Mouse (Mus musculus) heart, embryonic 14.5 days (tissue): ENCODE measurements around the gene Gm10282. TPM values are rescaled to one million over a fixed set of nuclear protein-coding genes. Genes with fewer than 3 reads are reported as not detected.

Source experiments
- ATAC-seq: fragments of 200-750 bp; cut with Nextera tagmentation; 2 replicates; pipeline ENCODE4 v1.8.0; 2017; ENCODE audit warnings: low read depth, moderate TSS enrichment; ENCODE audit not compliant: insufficient number of reproducible peaks, insufficient read depth, low FRiP score
- H3K27ac ChIP-seq, 2 experiments: fragments of 200-500 bp in 1 of 2; fragments of 300-500 bp in 1 of 2; sonication (generic) in 1 of 2; replicated peaks in 1 of 2; 2 replicates each; pipeline ENCODE4 v1.5.1; 2012 to 2014; ENCODE audit warnings: low read depth in 2 of 2, low read length in 2 of 2, control low read depth in 1 of 2, mild to moderate bottlenecking in 1 of 2, mixed read lengths in 1 of 2; ENCODE audit not compliant: control insufficient read depth in 1 of 2, insufficient read depth in 1 of 2
- H3K27me3 ChIP-seq: fragments of 300-500 bp; sonication (generic); 2 replicates; pipeline ENCODE4 v1.6.1; 2014; ENCODE audit warnings: mild to moderate bottlenecking, low read length, control low read depth; ENCODE audit not compliant: control insufficient read depth, insufficient read depth
- H3K36me3 ChIP-seq: fragments of 300-500 bp; sonication (generic); 2 replicates; pipeline ENCODE4 v1.6.1; 2014; ENCODE audit warnings: mild to moderate bottlenecking, control low read depth, low read length, mixed read lengths; ENCODE audit not compliant: control insufficient read depth, insufficient read depth
- H3K4me1 ChIP-seq, 2 experiments: fragments of 200-500 bp in 1 of 2; fragments of 300-500 bp in 1 of 2; sonication (generic) in 1 of 2; 2 replicates each; pipeline ENCODE4 v1.6.1; 2012 to 2014; ENCODE audit warnings: low read length in 2 of 2, control low read depth in 1 of 2, mixed read lengths in 1 of 2; ENCODE audit not compliant: control insufficient read depth in 2 of 2, insufficient read depth in 2 of 2
- H3K4me2 ChIP-seq: fragments of 300-500 bp; sonication (generic); 2 replicates; pipeline ENCODE4 v1.6.1; 2014; ENCODE audit warnings: mild to moderate bottlenecking, low read length
- H3K4me3 ChIP-seq, 2 experiments: fragments of 200-500 bp in 1 of 2; fragments of 300-500 bp in 1 of 2; sonication (generic) in 1 of 2; 2 replicates each; pipeline ENCODE4 v1.5.1; 2012 to 2014; ENCODE audit warnings: low read length in 2 of 2, mild to moderate bottlenecking in 2 of 2, control low read depth in 1 of 2, low read depth in 1 of 2, moderate library complexity in 1 of 2; ENCODE audit not compliant: control insufficient read depth in 1 of 2, insufficient read depth in 1 of 2
- H3K9ac ChIP-seq: fragments of 300-500 bp; sonication (generic); 2 replicates; pipeline ENCODE4 v1.6.1; 2014; ENCODE audit warnings: mild to moderate bottlenecking, low read length
- H3K9me3 ChIP-seq: fragments of 300-500 bp; sonication (generic); 2 replicates; pipeline ENCODE4 v1.6.1; 2016; ENCODE audit warnings: low read length, control low read depth; ENCODE audit not compliant: control insufficient read depth
- WGBS: fragments of 180-500 bp; shearing (Covaris S2); extraction: QIAGEN DNeasy Blood & Tissue Kit; methylation state at CpG from one replicate; pipeline ENCODE4 v1.1.7; 2014; 5-methylcytosine and 5-hydroxymethylcytosine counted together
- polyA plus RNA-seq: library from polyadenylated mRNA; unstranded; fragments of >200 nt; fragmentation: Nextera tagmentation; extraction: Ambion mirVana; gene quantifications from 2 replicates; pipeline ENCODE4 v1.2.1, GENCODE M21; 2014

Gm10282 gene
- polyA plus RNA-seq, 1 experiment from 2014 or later, result 18.1 TPM

DNA sequence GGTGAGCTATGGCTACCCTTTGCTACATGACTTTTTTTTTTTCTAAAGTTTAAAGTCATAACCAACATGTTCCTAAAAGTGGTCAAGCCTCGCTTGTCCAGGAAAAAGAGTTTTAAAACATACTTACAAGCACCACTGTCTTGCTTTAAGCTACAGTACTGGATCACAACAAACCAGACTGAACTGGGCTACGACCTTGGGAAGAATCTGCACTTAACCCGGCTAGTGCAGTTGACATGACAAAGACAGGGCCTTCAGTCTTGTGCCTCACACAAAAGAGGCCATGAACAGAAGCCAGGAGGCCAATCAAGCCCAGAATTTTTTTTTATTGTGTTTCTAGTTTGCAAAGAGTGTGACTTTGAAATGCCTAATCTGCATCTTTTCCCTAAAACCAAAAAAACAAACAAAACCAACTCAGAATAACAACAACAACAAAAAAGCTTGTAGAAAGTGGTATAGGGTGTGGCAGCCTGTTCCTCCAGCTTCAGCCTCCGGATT, 29.1 kb upstream of the Gm10282 start:
- ATAC-seq, result no peak
- Histone ChIP-seq H3K4me2 (no peak overlapping the region), H3K4me3 (no peak overlapping the region), H3K9ac (no peak overlapping the region), H3K27me3 (no peaks in the 10 kb centered on the region), H3K4me1 (peaks cover 3% of the 10 kb centered on the region in 2 experiments; a peak in 3 of 4 replicates), H3K9me3 (no peaks in the 10 kb centered on the region), H3K27ac (no peak overlapping the region), H3K36me3 (peaks cover 35% of the 10 kb centered on the region)
- WGBS, result 70% methylated on average over 4 of the region's 4 CpGs

DNA sequence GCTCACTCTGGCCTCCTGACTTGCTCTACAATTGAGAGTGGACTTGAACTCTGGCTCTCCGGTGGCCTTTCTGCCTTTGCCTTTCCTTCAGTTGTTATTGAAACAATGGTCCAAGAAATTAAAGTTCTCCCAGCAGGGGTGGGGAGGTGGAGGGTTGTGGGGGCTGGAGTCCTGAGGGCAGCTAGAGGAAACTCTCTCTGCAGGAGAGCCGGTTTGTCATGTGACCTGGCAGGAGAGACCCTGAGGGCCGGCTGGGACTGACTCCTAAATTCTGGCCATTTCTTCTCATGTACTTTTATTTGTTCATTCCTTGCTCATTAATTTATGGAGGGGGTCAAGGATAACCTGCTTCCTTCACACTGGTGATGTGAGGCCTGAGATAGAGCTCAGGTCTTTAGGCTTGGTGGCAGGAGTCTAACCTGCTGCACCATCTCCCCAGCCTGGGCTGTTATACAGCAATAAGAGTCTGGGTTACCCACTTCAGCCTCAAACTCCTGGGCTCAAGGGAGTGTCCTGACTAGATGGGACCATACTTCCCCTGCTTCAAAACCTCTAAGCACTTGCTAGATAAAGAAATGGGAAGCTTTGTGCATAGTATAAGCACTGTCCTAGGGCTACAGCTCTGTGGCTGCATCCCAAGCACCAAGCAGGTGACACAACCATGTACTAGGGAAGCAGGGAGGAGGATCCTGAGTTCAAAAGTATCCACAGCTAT, 28.5 kb upstream of the Gm10282 start:
- no peak overlapping the region for H3K4me2 ChIP-seq
- no peak for ATAC-seq
- no peak overlapping the region for H3K4me3 ChIP-seq
- 49% methylated on average over 3 of the region's 3 CpGs for WGBS
- no peaks in the 10 kb centered on the region for H3K27me3 ChIP-seq
- H3K4me1 ChIP-seq, result peaks cover 3% of the 10 kb centered on the region in 2 experiments; a peak in 3 of 4 replicates
- peaks cover 29% of the 10 kb centered on the region for H3K36me3 ChIP-seq
- H3K9me3 ChIP-seq, result no peaks in the 10 kb centered on the region
- no peak overlapping the region for H3K9ac ChIP-seq
- H3K27ac ChIP-seq, result no peak overlapping the region

DNA sequence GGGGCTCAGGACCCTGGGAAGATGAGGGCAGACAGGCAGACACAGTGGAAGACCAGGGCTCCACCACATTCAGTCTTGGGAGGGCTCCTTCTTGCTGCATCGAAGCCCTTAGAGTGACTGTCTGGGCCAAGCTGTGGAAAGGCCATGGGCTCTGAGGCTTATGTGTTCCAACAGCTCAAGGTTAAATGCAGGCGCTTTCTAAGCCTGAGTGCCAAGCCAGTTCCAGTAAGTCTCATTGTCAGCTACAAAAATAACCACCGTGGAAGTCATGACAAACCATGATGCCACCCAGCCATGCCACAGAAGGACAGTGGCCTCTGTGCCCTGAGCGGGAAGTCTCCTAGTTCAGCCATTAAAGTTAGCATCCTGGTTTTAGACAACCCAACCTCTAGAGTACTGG, 26.6 kb upstream of the Gm10282 start:
- Histone ChIP-seq H3K27me3 (no peaks in the 10 kb centered on the region), H3K9me3 (no peaks in the 10 kb centered on the region), H3K4me1 (peaks cover 3% of the 10 kb centered on the region in 2 experiments; a peak in 3 of 4 replicates), H3K27ac (peak overlapping the region in 1 of 2 experiments; percentile 11; a peak in 1 of 4 replicates), H3K9ac (no peak overlapping the region), H3K4me3 (no peak overlapping the region), H3K4me2 (no peak overlapping the region), H3K36me3 (peaks cover 16% of the 10 kb centered on the region; the same call in 1 of the 2 replicates)
- no peak for ATAC-seq
- 64% methylated on average over 4 of the region's 4 CpGs for WGBS

DNA sequence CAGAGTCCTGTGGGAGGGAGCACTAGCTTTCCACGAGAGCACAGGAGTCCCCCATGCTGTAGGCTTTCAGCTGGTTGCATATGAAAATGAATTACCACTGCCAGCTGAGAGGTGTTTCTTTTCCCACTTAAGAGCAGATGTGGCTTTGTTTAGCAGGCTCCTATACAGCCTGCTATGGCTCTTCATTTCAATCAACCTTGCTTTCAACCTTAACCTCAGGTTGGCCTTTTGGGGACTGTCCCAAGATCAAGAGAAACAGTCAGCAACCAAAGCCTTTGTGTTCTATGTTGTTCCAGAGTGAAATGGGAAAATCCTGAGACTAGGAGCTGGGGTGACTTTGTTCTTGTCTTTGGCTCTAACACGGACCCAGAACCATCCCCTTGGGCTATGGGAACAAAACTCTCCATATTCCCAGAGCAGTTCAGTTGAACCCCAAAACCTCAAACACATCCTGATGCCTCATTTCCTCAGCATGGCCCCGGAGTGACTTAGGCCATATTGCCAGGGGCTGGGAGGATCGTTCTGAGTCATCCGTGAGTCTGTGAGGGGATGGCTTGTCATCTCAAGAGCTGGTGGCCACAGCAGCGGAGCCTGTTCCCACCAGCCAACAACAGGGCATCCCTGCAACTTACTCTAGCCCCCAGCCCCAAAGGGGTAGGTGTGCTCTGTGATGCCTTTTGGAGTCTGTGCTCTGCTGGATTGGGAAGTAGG, 25.9 kb upstream of the Gm10282 start:
- Histone ChIP-seq H3K27ac (peak overlapping the region in 1 of 2 experiments; percentile 11; a peak in 1 of 4 replicates), H3K9ac (no peak overlapping the region), H3K36me3 (peaks cover 11% of the 10 kb centered on the region; the same call in 1 of the 2 replicates), H3K4me2 (no peak overlapping the region), H3K4me1 (peaks cover 3% of the 10 kb centered on the region in 2 experiments), H3K27me3 (no peaks in the 10 kb centered on the region), H3K9me3 (no peaks in the 10 kb centered on the region), H3K4me3 (no peak overlapping the region)
- 75% methylated on average over 6 of the region's 6 CpGs for WGBS
- ATAC-seq, result no peak

DNA sequence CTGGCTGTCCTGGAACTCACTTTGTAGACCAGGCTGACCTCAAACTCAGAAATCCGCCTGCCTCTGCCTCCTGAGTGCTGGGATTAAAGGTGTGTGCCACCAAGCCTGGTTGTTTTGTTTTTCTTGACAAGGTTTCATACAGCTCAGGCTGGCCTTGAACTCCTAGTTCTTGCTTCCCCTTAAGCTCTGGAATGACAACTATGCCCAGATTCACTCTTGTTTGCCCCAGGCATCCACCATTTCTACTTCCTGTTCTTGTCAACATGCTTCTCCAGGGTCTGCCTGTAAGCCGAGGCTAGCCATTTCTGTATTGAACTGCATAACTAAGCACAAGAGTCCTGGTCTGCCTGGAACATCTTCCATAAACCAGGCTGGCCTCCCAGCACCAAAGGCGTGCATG, 24.1 kb upstream of the Gm10282 start:
- Histone ChIP-seq H3K4me1 (peaks cover 3% of the 10 kb centered on the region in 2 experiments), H3K4me2 (no peak overlapping the region), H3K9me3 (no peaks in the 10 kb centered on the region), H3K4me3 (no peak overlapping the region), H3K9ac (no peak overlapping the region), H3K27ac (no peak overlapping the region), H3K27me3 (no peaks in the 10 kb centered on the region), H3K36me3 (no peaks in the 10 kb centered on the region)
- no peak for ATAC-seq
- 70% methylated on average over 3 of the region's 3 CpGs for WGBS

DNA sequence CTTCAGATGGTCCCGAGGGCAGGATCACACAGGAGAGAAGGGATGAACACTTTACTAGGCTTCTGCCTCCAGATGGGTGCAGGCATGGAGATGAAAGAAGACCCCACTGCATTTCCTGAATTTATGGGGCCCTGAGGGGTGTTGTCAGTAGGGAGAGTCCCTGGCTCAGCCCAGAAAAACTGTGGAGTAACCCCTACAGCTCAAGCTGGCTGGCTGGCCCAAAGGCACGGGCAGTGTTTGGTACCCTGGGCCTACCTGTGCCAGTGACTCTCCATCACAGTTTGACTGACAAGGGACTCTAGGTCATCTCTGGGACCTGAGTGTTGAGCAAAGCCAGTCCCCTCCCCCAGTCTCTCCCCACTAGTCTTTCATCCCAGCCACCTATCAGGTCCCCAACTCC, 19.6 kb upstream of the Gm10282 start:
- Histone ChIP-seq H3K4me1 (peaks cover 15 to 27% of the 10 kb centered on the region in 2 experiments), H3K36me3 (peaks cover 19% of the 10 kb centered on the region), H3K9ac (no peak overlapping the region), H3K27ac (no peak overlapping the region), H3K27me3 (no peaks in the 10 kb centered on the region), H3K4me2 (no peak overlapping the region), H3K9me3 (no peaks in the 10 kb centered on the region), H3K4me3 (no peak overlapping the region)
- 64% methylated on average over 2 of the region's 2 CpGs for WGBS
- ATAC-seq, result no peak

DNA sequence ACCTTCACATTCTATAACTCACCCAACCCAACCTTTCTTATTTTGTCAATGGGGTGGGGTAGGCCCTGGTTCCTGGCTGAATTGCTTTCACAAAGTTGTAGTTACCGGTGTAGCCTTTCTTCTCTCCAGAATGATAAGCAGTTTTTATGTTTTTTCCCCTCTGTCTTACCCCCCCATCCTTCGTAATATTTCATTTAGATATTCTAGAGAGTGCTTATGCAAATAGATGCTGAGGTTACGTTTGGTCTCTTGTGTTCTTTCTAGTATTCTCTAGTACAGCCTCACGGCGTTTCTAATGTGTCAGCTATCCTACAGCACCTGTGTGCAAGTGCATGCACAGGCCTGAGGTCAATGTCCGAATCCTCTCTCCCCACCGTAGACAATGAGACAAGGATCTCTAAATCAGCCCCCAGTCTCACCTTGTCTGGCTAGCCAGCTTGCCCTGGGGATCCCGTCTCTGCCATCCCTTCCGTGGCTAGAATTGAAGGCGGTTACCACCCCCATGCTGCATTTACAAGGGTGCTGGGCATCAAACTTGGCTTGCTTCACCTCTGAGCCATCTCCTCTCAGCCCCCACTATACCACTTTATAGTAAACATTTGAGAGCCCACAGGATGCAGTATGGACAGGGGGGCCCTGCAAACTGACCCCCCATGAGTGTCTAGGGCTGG, 19.1 kb upstream of the Gm10282 start:
- Histone ChIP-seq H3K4me1 (peaks cover 15 to 27% of the 10 kb centered on the region in 2 experiments), H3K27ac (no peak overlapping the region), H3K27me3 (no peaks in the 10 kb centered on the region), H3K9ac (no peak overlapping the region), H3K9me3 (no peaks in the 10 kb centered on the region), H3K4me3 (no peak overlapping the region), H3K4me2 (no peak overlapping the region), H3K36me3 (peaks cover 19% of the 10 kb centered on the region)
- no peak for ATAC-seq
- 82% methylated on average over 10 of the region's 10 CpGs for WGBS
